Mouse (Mus musculus) midbrain, embryonic 11.5 days (tissue): ENCODE measurements around the gene Rpp25. TPM values are rescaled to one million over a fixed set of nuclear protein-coding genes. Genes with fewer than 3 reads are reported as not detected.

Experiments
- ATAC-seq: fragments of 200-750 bp; cut with Nextera tagmentation; 2 replicates; pipeline ENCODE4 v1.8.0; 2017; ENCODE audit warnings: moderate TSS enrichment, moderate library complexity; ENCODE audit not compliant: low FRiP score
- DNase-seq: peaks from one replicate; pipeline ENCODE4 v3.0.0; 2015; ENCODE audit warnings: low spot score; ENCODE audit errors: missing footprints
- H3K27ac ChIP-seq: fragments of 300-500 bp; sonication (generic); 2 replicates; pipeline ENCODE4 v1.5.1; 2014; ENCODE audit warnings: low read depth, low read length
- H3K27me3 ChIP-seq: fragments of 300-500 bp; sonication (generic); 2 replicates; pipeline ENCODE4 v1.6.1; 2014; ENCODE audit warnings: mild to moderate bottlenecking, low read length, moderate library complexity, mixed read lengths; ENCODE audit not compliant: control insufficient read depth, insufficient read depth
- H3K36me3 ChIP-seq: fragments of 300-500 bp; sonication (generic); 2 replicates; pipeline ENCODE4 v1.6.1; 2014; ENCODE audit warnings: mild to moderate bottlenecking, low read length, moderate library complexity, mixed read lengths; ENCODE audit not compliant: control insufficient read depth, insufficient read depth
- H3K4me1 ChIP-seq: fragments of 300-500 bp; sonication (generic); 2 replicates; pipeline ENCODE4 v1.6.1; 2014; ENCODE audit warnings: low read length; ENCODE audit not compliant: control insufficient read depth, insufficient read depth
- H3K4me2 ChIP-seq: fragments of 300-500 bp; sonication (generic); 2 replicates; pipeline ENCODE4 v1.6.1; 2014; ENCODE audit warnings: mild to moderate bottlenecking, moderate library complexity
- H3K4me3 ChIP-seq: fragments of 300-500 bp; sonication (generic); 2 replicates; pipeline ENCODE4 v1.5.1; 2014; ENCODE audit warnings: low read depth, low read length
- H3K9ac ChIP-seq: fragments of 300-500 bp; sonication (generic); 2 replicates; pipeline ENCODE4 v1.6.1; 2014; ENCODE audit warnings: low read length
- H3K9me3 ChIP-seq: fragments of 300-500 bp; sonication (generic); 2 replicates; pipeline ENCODE4 v1.6.1; 2016; ENCODE audit warnings: low read length; ENCODE audit not compliant: control insufficient read depth
- WGBS: fragments of 180-500 bp; shearing (Covaris S2); extraction: QIAGEN DNeasy Blood & Tissue Kit; methylation state at CpG from one replicate; pipeline ENCODE4 v1.1.7; 2014; 5-methylcytosine and 5-hydroxymethylcytosine counted together
- polyA plus RNA-seq: library from polyadenylated mRNA; unstranded; fragments of >200 nt; fragmentation: Nextera tagmentation; extraction: Ambion mirVana; gene quantifications from 2 replicates; pipeline ENCODE4 v1.2.1, GENCODE M21; 2014

Rpp25 gene
- 12.8 and 14.1 TPM in 2 replicates for polyA plus RNA-seq

DNA sequence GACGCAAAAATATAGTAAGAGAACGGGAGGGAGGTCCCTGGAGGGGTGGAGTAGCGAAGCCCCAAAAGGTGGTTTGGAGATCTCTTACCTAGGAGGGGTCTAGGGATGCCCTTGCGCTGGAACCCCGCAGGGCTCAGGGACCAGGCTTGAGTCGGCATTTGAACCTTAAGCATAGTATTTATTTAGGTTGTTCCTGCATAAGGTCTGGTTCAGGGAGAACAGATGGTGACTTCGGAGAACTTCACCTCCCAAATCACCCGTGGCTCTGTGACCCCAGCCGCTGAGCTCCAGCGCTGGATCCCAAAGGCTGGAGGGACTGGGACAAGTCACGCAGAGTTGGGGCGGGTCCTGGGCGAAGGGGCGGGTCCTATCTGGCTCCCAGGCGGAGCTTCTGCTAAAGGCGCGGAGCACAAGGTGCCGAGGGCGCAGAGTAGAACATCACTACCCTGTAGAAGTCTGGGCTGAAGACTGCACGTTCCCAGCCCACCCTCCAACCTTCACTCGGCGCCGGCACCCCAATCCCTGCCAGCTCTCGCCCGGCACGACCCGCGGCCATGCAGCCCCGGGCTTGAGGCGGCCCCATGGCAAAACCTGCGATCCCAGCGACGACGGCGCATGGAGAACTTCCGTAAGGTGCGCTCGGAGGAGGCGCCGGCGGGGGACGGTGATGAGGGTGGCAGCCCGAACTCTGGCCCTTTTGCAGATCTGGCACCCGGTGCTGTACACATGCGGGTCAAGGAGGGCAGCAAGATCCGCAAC lies at the start of gene Rpp25:
Gene Rpp25, plus strand, starts transcription at position 405 of the 759 bp plus-strand sequence.
- H3K27me3 ChIP-seq, result peaks cover 66% of the 10 kb centered on the region
- peak; percentile 94 for DNase-seq
- under 1% methylated on average over 46 of the region's 46 CpGs for WGBS
- H3K9ac ChIP-seq, result peak within 1 kb of the TSS; percentile 55; the same call in 1 of the 2 replicates
- H3K4me3 ChIP-seq, result peak within 1 kb of the TSS; percentile 39
- H3K36me3 ChIP-seq, result no peaks in the 10 kb centered on the region
- peak within 1 kb of the TSS; percentile 75 for H3K4me2 ChIP-seq
- peak; percentile 70 for ATAC-seq
- peak within 1 kb of the TSS; percentile 25 for H3K27ac ChIP-seq
- peaks cover 24% of the 10 kb centered on the region for H3K4me1 ChIP-seq
- H3K9me3 ChIP-seq, result no peaks in the 10 kb centered on the region

DNA sequence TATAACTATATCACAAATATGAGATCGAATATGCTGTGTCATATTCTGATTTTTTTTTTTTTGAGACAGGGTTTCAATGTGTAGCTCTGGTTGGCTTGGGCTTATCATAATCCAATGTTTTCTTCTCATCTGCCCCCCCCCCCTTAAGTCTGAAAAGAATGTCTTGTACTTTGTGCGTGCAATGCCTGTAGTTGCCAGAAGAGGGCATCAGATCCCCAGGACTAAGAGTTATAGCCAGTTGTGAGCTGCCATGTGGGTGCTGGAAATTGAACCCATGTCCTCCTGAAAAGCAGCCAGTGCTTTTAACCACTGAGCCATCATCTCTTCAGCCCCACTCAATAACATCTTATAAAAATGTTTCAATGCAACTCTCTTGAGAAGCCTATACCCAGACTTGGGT lies 44.1 kb upstream of the Rpp25 start:
- ATAC-seq (no peak), DNase-seq (no peak)
- H3K27me3 ChIP-seq, result no peaks in the 10 kb centered on the region
- H3K9me3 ChIP-seq, result no peaks in the 10 kb centered on the region
- H3K4me2 ChIP-seq, result no peak overlapping the region
- H3K27ac ChIP-seq, result no peak overlapping the region
- H3K4me3 ChIP-seq, result no peak overlapping the region
- WGBS, result 92% methylated on average over 2 of the region's 2 CpGs
- H3K36me3 ChIP-seq, result no peaks in the 10 kb centered on the region
- H3K4me1 ChIP-seq, result no peaks in the 10 kb centered on the region
- H3K9ac ChIP-seq, result no peak overlapping the region

DNA sequence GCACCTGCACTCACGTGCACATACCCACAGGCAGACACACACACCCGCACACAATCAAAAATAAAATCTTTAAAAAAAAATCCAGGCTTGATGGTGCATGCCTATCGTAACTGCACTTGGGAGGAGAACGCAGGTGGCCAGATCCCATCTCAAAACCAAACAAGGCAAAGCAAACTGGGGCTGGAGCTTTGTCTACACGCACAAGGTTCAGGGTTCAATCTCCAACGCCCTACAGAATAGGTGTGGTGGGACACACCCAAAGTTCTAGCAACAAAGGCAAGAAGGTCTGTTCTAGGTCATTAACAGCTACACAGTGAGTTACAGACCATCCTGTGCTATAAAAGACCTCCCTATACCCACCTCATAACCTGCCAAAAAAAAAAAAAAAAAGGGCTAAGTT lies 41.0 kb upstream of the Rpp25 start:
- no peaks in the 10 kb centered on the region for H3K27me3 ChIP-seq
- ATAC-seq (no peak), DNase-seq (no peak)
- no peaks in the 10 kb centered on the region for H3K9me3 ChIP-seq
- H3K4me3 ChIP-seq, result no peak overlapping the region
- no peak overlapping the region for H3K9ac ChIP-seq
- H3K4me1 ChIP-seq, result peaks cover 8% of the 10 kb centered on the region
- H3K36me3 ChIP-seq, result no peaks in the 10 kb centered on the region
- WGBS, result 88% methylated on average over 6 of the region's 6 CpGs
- H3K27ac ChIP-seq, result no peak overlapping the region
- H3K4me2 ChIP-seq, result no peak overlapping the region

DNA sequence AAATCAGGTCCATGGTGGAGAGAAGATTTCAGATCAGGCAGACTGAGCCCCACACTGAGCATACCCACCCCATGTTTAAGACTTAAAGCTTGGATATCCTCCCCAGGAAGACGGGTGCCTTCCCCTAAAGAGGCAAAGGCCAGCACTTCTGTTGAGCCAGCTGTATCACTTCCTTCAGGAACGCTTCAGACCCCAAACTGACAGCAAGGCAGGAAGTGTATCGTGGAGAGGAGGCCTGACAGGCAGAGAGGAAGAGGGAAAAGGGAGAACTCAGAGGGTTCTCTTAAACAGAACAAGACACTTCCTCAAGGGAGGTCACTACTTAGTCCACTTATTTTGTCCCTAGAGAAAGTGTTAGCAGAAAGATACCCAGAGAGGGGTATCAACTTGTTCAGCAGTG lies 37.7 kb upstream of the Rpp25 start:
- Histone ChIP-seq H3K4me3 (no peak overlapping the region), H3K27me3 (no peaks in the 10 kb centered on the region), H3K27ac (no peak overlapping the region), H3K4me2 (no peak overlapping the region), H3K4me1 (peaks cover 8% of the 10 kb centered on the region), H3K9me3 (no peaks in the 10 kb centered on the region), H3K36me3 (no peaks in the 10 kb centered on the region), H3K9ac (no peak overlapping the region)
- 74% methylated on average over 3 of the region's 3 CpGs for WGBS
- ATAC-seq, result no peak
- no peak for DNase-seq

DNA sequence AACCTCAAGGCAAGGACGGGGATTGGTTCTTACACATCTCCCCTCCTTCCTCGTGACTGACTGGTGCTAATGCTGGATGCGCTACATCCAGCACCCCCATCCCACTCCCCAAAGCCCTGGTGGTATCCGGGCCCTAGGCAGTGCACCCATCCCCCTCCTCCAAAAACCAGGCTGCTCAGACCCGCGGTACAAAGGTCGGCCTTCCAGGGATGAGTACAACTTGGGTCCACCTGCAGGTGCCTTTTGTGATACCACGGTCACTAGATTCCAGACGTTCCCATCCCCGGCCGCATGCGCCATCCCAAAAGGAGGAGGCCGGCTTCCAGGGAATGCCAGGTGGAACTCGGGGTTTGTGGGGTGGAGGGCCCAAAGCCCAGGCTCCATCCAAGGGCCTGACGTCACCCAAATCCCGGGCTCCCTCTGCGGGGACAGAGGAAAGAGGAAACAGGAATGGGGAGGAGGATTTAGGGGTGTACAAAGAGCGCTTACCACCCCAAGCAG lies 36.5 kb upstream of the Rpp25 start:
- WGBS, result under 1% methylated on average over 18 of the region's 18 CpGs
- no peaks in the 10 kb centered on the region for H3K27me3 ChIP-seq

DNA sequence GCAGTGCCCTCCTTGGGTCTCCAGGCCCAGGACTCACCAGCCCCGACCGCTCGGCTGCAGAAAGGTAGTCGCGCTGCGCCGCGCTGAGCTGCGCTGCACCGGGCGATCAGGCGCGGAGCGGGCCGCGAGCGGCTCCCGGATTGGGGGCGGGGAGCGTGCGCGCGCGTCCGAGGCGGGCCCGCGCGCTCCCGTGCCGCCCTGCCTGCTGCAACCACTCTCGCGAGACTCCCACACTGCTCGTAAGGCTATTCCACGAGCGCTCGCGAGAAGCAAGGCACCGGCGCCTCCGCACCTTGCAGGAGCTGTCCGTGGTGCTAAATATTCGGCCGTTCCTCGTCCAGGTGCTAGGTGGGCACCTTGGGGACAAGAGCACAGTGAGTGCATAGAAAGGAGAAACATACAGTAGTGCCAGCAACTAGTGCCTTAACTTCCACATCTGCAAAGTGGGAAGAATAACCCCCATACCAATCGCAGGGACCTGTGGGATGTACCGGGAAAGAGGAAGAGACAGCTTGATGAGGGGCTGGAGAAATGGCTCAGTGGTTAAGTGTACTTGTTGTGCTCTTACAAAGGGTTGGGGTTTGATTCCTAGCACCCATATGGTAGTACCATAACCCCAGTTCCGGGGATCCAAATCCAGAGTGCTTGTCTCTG lies 35.8 kb upstream of the Rpp25 start, which contains the start of gene Scamp5:
Gene Scamp5, minus strand, starts transcription at position 165 of the 654 bp plus-strand sequence.
- Histone ChIP-seq H3K9ac (peak within 1 kb of the TSS; percentile 79), H3K27ac (no peak within 1 kb of the TSS), H3K4me1 (peaks cover 8% of the 10 kb centered on the region), H3K9me3 (no peaks in the 10 kb centered on the region), H3K27me3 (no peaks in the 10 kb centered on the region), H3K36me3 (no peaks in the 10 kb centered on the region), H3K4me3 (peak within 1 kb of the TSS; percentile 51), H3K4me2 (peak within 1 kb of the TSS; percentile 79)
- WGBS, result 2% methylated on average over 48 of the region's 48 CpGs
- DNase-seq, result peak; percentile 99
- peak; percentile 91 for ATAC-seq

More for the DNA sequence above, 36.5 kb upstream of the Rpp25 start:
- ATAC-seq, result peak; percentile 70
- Histone ChIP-seq H3K9ac (peak overlapping the region; percentile 79), H3K36me3 (no peaks in the 10 kb centered on the region), H3K27ac (no peak overlapping the region), H3K4me1 (peaks cover 8% of the 10 kb centered on the region), H3K4me3 (peak overlapping the region; percentile 51), H3K9me3 (no peaks in the 10 kb centered on the region), H3K4me2 (peak overlapping the region; percentile 79)
- DNase-seq, result peak; percentile 94

DNA sequence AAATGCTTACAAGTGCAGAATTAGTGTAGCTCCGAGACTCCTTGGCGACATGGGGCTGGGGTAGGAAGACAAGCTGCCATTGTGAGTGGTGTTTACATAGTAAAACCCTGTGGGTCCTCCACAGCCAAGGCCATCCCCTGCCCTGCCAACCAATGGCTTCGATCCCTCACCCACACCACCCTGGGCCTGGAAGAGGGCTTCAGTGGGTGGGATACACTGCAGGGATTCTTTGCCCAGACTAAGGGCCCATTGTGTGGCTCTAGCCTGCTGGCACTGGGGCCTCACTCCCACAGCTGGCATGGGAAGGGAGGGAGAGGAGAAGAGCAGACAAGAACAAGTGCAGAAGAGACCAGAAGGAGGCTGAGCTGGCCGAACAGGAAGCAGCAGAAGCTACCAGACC lies 34.9 kb upstream of the Rpp25 start:
- Histone ChIP-seq H3K36me3 (no peaks in the 10 kb centered on the region), H3K9me3 (no peaks in the 10 kb centered on the region), H3K4me1 (peaks cover 8% of the 10 kb centered on the region), H3K27me3 (no peaks in the 10 kb centered on the region), H3K4me2 (no peak overlapping the region), H3K4me3 (no peak overlapping the region), H3K27ac (no peak overlapping the region), H3K9ac (no peak overlapping the region)
- 80% methylated on average over 4 of the region's 4 CpGs for WGBS
- peak; percentile 51 for DNase-seq
- no peak for ATAC-seq

DNA sequence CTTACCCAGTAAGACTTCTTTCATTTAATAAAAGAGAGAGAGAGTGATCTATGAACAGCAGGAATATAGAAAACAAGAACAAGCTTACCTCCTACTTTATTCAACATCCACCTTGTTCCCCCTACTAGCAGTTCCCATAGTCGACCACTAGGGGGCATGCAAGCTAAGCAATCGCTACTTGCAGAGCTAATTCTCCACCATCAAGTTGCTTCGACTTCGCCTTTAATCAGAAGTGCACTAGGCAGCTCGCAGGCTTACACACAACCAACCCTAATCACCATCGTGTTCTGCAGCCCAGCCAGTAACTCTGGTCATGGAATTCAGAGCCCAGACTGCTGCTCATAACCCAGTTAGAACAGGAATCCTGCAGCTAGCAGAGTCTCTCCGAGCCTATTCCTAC lies 18.1 kb upstream of the Rpp25 start:
- H3K27me3 ChIP-seq, result no peaks in the 10 kb centered on the region
- 18% methylated on average over 7 of the region's 7 CpGs for WGBS
- H3K9me3 ChIP-seq, result no peaks in the 10 kb centered on the region
- no peaks in the 10 kb centered on the region for H3K4me1 ChIP-seq
- H3K4me2 ChIP-seq, result no peak overlapping the region; the same call in 1 of the 2 replicates
- H3K36me3 ChIP-seq, result no peaks in the 10 kb centered on the region
- peak; percentile 97 for DNase-seq
- no peak overlapping the region for H3K27ac ChIP-seq
- no peak overlapping the region for H3K4me3 ChIP-seq
- peak overlapping the region; percentile 20; the same call in 1 of the 2 replicates for H3K9ac ChIP-seq
- ATAC-seq, result peak; percentile 55; the same call in 1 of the 2 replicates

DNA sequence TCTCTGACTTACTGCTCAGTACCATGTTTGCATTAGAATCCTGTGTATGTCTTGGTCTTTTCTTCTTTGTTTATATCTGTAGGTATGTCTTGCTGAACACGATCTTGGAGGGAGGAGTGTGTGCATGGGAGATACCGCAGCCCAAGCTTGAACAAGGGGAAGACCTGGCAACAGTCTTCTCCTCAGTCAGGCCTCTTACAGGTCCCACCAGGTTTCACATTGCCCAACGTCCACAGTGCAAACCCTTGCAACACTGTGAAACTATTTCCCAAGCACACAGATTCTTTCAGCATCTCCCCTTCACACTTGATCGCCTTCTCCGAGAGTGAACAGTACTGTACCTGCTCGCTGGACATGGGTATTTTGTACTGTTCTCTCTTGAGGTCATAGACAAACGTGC lies 16.0 kb upstream of the Rpp25 start:
- no peaks in the 10 kb centered on the region for H3K9me3 ChIP-seq
- DNase-seq (peak; percentile 12), ATAC-seq (no peak)
- no peak overlapping the region for H3K4me2 ChIP-seq
- H3K36me3 ChIP-seq, result no peaks in the 10 kb centered on the region
- H3K27me3 ChIP-seq, result no peaks in the 10 kb centered on the region
- H3K9ac ChIP-seq, result no peak overlapping the region
- H3K4me3 ChIP-seq, result no peak overlapping the region
- no peaks in the 10 kb centered on the region for H3K4me1 ChIP-seq
- 75% methylated on average over 7 of the region's 7 CpGs for WGBS
- H3K27ac ChIP-seq, result no peak overlapping the region
